7 mouse cellular contexts compared by ENCODE assay signal in the genomic region with DNA sequence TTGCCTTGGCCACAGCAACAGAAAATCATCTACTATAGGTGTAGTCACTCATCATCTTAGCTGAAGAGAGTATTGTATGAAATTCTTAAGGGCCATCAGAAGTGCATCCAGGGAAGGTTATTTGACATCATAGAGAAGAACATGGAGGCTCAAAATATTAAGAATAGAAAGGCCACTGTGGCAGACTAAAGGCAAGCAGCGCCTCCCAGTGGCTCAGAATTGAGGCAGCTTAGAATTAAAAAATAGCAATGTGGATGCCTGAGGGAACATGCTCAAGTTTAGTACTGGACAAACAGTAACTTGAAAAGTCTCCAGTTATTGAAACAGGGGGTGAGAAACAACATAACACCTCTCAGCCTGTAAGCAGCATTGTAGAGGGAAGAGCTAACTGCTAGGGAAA.
DNase-seq lines count a peak whose midpoint lies in the region; ATAC-seq lines count a peak whose summit lies in the region.

No protein-coding gene starts in this region.

- WGBS in kidney, embryonic 16.5 days: 54% methylated on average over 1 of the region's 1 CpGs

- H3K4me3 ChIP-seq in kidney, embryonic 16.5 days (ENCODE audit: low read length): no peak overlapping the region

- H3K27me3 ChIP-seq in kidney, embryonic 16.5 days (ENCODE audit: insufficient read depth, low read length): no peaks in the 10 kb centered on the region

- no peak overlapping the region for H3K9ac ChIP-seq in kidney, embryonic 16.5 days (replicated peaks; ENCODE audit: low read length)

- H3K4me1 ChIP-seq in kidney, embryonic 16.5 days (ENCODE audit: insufficient read depth, low read length): no peaks in the 10 kb centered on the region

- H3K9me3 ChIP-seq in kidney, embryonic 16.5 days (ENCODE audit: low read length): no peaks in the 10 kb centered on the region

- no peak overlapping the region for H3K27ac ChIP-seq in kidney, embryonic 16.5 days (ENCODE audit: low read length)

- no peaks in the 10 kb centered on the region for H3K36me3 ChIP-seq in kidney, embryonic 16.5 days (ENCODE audit: insufficient read depth, low read length)

- ATAC-seq in kidney, embryonic 16.5 days (ENCODE audit: low FRiP score, low TSS enrichment): no peak
- no peak for ATAC-seq in megakaryocyte, adult 5-6 weeks (ENCODE audit: poor library complexity, severe bottlenecking)

- peak; percentile 59 for DNase-seq in kidney, adult 18-20 months
- peak; percentile 16 for DNase-seq in CD4-positive helper T cell, adult 2 months (ENCODE audit: low read depth, low spot score)
- peak; percentile 43 to 50 for DNase-seq in adrenal gland, adult 18-20 months (ENCODE audit: low spot score in 2 of 2)
- DNase-seq in gastrocnemius, postnatal 10 days: peak; percentile 33
- DNase-seq in lung, postnatal 25 days (ENCODE audit: low spot score): peak; percentile 34

- no peak overlapping the region for H3K4me2 ChIP-seq in kidney, embryonic 16.5 days (replicated peaks; ENCODE audit: low read depth, low read length)
